Mouse (Mus musculus) T-helper 2 cell (primary cell): ENCODE measurements around the gene Hamp2.

Experiments
- in situ Hi-C: fragments of 300-600 bp; cut with MboI, MseI; formaldehyde crosslinking; loops from one replicate; pipeline ENCODE4 v1.15.1; 2025; ENCODE audit warnings: high pct_unique_total_duplicates

Gene Hamp2

DNA sequence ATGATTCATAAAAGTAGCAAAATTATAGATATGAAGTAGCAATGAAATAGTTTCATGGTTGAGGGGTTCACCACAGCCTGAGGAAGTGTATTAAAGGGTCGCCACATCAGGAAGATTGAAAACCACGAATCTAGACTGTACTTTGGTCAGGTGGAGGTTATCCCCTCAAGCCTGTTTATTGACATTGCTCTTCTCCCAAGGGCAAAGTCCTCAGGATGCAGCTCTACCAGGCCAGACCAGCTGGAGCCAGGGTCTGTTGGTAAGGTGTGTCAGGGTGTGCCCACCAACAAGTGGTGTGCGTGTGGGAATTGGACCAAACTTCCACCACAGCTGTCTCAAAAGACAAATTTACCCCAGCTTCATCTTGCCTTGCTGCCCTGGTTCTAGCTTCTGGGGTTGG is 29.3 kb downstream of the Hamp2 start:
- in situ Hi-C loops, result loop anchor here (25.0 kb wide), 1 partner anchor 1458 kb away; no protein-coding TSS in a partner anchor

DNA sequence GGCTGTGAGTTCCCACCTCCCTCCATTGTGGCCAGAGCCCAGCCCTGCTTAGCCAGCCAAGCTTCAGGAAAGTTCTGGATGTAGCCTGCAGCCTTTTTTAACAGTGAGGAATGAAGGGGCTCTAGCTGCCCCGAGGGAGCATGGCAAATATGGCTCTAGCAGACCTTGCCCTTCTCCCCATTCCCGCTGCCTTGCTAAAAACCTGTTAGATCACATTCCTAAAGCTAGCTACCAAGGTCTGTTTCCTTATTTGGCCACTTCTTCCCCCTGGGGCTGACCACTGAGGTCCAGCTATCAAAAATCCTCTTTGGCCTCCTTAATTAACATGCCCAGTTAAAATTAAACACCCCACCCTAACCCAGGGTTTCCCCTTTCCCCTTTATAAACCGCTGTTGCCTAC is 32.0 kb downstream of the Hamp2 start:
- in situ Hi-C loops, result loop anchor here (25.0 kb wide), 1 partner anchor 1455 kb away; no protein-coding TSS in a partner anchor

DNA sequence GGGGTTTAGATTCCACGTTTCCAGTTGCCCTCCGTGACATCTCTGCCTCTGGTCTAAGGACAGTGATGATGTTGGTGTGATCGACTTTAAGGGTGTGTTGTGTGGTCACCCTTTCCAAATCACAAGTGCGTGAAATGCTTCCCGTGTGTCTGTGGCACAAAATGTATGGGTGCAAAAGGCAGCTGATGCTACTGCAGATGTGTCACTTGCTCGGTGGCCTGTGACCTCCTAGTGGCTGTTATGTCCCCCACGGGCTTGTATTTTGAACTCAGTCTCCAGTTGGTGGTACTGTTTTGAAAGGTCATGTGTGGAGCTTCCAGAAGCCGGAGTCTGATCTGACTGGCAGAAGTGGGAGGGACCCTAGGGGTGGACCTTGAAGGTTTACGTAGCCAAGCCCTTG is 32.7 kb downstream of the Hamp2 start:
- in situ Hi-C loops, result loop anchor here (25.0 kb wide), 1 partner anchor 1454 kb away; no protein-coding TSS in a partner anchor

DNA sequence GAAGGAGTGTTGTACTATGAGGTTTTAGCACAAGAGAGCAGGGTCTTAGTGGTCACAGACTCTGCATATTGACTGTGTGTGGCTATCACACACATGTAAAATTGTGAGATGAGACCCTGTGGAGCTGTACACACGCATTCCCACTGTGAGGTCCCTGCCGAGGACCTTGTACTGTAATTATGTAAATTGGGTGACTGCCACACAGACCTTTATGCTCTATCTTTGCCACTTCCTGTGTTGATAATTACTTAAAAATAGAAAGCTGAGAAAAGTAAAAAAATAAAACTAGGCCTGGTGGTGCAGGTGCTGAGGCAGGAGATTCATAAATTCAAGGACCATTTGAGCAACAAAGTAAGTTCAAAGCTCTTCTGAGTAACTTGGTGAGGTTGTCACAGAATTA is 33.8 kb downstream of the Hamp2 start:
- in situ Hi-C loops, result loop anchor here (25.0 kb wide), 1 partner anchor 1453 kb away; no protein-coding TSS in a partner anchor

DNA sequence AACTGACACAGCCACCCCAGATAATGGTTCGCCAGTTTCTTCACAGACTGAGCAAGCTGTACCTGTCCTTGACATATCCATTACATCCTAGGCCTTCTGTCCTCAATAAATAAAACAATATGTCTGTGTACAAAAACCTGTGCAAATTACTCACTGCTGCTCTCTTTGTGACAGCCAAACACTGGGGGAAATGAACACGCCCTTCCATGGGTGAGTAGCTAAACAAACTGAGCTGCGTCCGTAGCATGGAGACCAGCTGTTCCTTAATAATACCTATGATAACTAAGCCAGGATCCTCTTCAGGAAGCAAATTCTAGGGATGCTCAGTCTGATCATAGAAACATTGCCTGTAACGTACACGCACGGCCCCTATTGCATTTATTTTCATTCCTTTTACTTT is 35.7 kb downstream of the Hamp2 start:
- in situ Hi-C loops, result loop anchor here (25.0 kb wide), 1 partner anchor 1451 kb away; no protein-coding TSS in a partner anchor

DNA sequence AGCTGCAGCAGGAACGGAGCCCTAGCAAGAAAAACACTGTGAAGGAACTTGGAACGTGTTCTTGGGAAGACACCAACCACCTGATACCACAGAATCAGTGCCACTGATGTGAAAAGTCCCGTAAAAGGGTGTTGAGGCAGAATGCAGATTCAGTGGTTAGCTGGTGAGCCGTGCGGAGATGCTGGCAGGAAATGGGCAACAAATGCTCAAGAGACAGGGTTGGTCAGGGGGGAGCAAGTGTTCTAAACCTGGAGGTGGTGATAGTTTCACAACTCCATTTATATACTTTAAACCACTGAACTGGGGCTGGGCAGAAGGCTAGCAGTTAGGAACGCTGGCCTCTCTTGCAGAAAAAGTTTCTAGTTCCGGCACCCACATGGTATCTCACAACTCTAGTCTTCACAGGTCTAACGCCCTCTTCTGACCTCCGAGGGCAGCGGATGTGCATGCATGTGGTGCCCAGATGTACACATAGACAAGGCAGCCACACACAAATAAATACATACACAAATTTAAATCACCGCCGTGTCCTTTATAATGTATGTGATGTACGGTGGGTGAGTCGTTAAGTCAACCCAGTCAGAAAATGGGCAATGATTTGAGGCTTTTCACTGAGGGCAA is 36.8 kb downstream of the Hamp2 start:
- in situ Hi-C loops, result loop anchor here (25.0 kb wide), 1 partner anchor 1450 kb away; no protein-coding TSS in a partner anchor

DNA sequence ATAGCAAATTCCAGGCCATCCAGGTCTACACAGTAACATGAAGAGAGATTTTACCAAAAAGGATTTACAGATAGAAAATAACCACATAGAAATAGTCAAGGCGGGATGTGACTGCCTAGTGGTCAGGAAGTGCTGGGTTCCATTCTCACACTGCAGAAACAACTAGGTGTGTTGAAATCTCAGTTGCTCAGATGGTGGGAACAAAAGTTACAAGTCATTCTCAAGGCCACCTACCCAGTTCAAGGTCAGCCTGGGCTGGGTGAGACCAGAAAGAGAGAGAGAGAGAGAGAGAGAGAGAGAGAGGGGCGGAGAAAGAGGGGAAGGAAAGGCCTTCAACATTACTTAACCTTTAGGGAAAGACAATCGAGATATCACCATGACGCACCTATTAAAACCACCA is 37.6 kb downstream of the Hamp2 start:
- in situ Hi-C loops, result loop anchor here (25.0 kb wide), 1 partner anchor 1450 kb away; no protein-coding TSS in a partner anchor

DNA sequence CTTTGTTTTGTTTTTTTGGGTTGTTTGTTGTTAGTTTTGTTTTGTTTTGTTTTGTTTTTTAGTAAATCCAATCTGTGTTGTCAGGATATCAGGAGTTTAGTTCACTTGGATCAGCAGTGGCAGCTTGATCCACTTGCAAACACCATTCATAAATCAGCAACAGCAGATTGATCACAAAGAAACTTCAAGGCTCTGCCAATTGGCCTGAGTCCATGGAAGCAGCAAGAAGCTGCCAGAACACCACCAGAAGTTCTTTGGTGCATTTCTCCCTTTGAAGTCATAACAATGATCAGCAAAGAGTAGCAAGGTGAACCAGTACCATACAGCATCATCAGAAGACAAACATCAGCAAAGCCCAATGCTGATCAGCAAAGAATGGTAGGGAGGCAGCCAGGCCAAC is 40.4 kb downstream of the Hamp2 start:
- in situ Hi-C loops, result loop anchor here (25.0 kb wide), 1 partner anchor 1447 kb away; no protein-coding TSS in a partner anchor

DNA sequence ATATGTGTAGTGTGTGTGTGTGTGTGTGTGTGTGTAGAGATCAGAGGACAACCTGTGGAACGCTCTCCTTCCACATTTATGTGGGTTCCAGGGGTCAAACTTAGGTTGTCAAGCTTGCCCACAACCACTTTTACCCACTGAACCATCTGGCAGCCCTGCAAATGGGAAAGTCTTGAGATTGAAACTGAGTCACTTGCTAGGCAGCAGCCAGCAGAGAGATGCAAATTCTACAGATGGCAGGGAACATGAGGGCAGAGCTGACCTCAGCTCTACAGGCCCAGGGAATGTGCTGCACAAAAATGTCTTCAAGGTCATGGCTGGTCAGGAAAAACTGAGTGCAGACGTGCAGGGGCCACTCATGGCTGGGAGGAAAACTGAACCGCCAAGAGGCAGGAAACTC is 43.1 kb downstream of the Hamp2 start:
- in situ Hi-C loops, result loop anchor here (25.0 kb wide), 1 partner anchor 1444 kb away; no protein-coding TSS in a partner anchor

DNA sequence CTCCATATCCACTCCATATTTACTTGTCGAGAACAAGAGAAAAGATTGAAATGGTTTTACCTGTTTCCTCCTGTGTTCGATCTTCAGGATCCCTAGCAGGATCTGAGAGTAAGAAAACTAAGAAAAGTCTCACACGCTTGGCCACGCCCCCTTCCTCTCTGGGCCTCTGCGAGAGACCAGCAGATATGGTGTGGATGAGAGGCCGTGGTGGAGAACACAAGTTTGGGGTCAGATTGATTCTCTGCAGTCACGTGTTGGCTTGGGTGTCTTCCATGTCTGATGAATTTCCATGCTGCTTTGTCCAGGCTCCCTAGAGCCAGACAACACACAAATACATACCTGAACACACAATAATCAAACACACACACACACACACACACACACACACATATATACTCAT is 44.3 kb downstream of the Hamp2 start, which contains the start of gene Cd22:
TSS of gene Cd22 (minus strand) at position 167 of the 400 bp plus-strand sequence.
- in situ Hi-C loops, result loop anchor here (25.0 kb wide), 1 partner anchor 1443 kb away; no protein-coding TSS in a partner anchor

DNA sequence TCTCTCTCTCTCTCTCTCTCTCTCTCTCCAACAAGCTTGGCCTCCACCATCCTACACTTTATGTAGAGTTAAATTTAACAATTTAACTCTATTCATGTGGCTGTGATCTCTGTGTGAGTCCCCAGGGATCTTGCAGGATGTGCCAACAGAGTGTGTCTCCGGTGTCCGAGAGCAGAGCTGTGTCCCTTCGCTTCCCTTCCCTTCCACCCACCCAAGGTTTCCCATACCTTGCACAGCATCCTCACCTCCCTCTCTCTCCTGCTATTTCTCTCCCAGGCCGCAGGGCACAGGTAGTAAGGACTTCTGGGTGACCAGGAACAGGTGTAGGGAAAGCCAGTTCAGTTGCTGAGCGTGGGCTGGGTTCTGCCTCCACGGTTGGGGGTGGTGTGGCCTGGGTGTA is 45.5 kb downstream of the Hamp2 start:
- in situ Hi-C loops, result loop anchor here (25.0 kb wide), 1 partner anchor 1442 kb away; no protein-coding TSS in a partner anchor

DNA sequence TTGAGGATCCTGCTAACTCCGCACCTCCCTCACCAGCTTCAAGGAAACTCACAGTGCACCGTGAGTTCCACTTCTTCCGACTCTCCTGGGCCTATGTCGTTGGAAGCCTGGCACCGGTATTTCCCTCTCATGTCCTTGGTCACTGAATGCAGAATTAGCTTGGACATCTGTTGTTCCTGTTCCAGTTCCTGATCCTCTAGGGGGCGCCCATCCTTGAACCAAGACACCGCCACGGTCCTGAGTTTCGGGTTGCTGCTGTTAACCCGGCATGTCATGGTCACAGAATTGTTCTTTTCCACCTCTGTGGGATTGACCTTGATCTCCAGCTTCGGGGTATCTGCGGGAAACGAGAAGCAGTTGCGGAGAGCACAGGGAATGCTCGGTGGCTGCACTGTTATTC is 51.4 kb downstream of the Hamp2 start:
- in situ Hi-C loops, result no loop called here
